Mouse (Mus musculus) megakaryocyte, adult 5-6 weeks (primary cell): ENCODE data around the gene Atg13. TPM values are rescaled to one million over a fixed set of nuclear protein-coding genes. Genes with fewer than 3 reads are reported as not detected.
"Not testable (repeated sequence)": the region's sequence is repeated elsewhere in the genome, so short reads cannot be mapped to it uniquely, and the experiment has no call there.

Experiments
- ATAC-seq: 2 replicates; pipeline ENCODE4 v1.8.0; 2016; ENCODE audit warnings: mild to moderate bottlenecking, inconsistent platforms; ENCODE audit not compliant: poor library complexity, severe bottlenecking
- total RNA-seq, 2 experiments: library from RNA; stranded (forward) in 1 of 2; stranded (reverse) in 1 of 2; fragments of 153-499, 151-499 nt in 1 of 2; fragments of 221-1000, 200-1000 nt in 1 of 2; gene quantifications; 2 replicates each; pipeline versions ENCODE4 v1.2.3 to v1.2.4; 2015 to 2017

Gene Atg13
- 22.9 and 25.0 TPM in 2 replicates for total RNA-seq (2015)
- total RNA-seq (2017) = 7.6 and 7.8 TPM in 2 replicates

- ATAC-seq = peak; percentile 98
Measured at GRCm38 (mm10) chr2:91710272-91711234, at the start of gene Atg13, which contains the start of gene Harbi1. Gene Atg13 (minus strand): TSS chr2:91710576. Gene Harbi1 (plus strand): TSS chr2:91710852.

- ATAC-seq = no peak
Measured at GRCm38 (mm10) chr2:91749811-91750261, 39.5 kb upstream of the Atg13 start.

GRCm38 (mm10) chr2:91744686-91745085 is 34.3 kb upstream of the Atg13 start:
- ATAC-seq = no peak

GRCm38 (mm10) chr2:91739586-91739985 is 29.2 kb upstream of the Atg13 start:
- no peak for ATAC-seq

- ATAC-seq = no peak
Measured at GRCm38 (mm10) chr2:91735221-91735620, 24.8 kb upstream of the Atg13 start.

GRCm38 (mm10) chr2:91729971-91730821 is 19.8 kb upstream of the Atg13 start, which contains the start of gene Ambra1:
Gene Ambra1 (plus strand): TSS chr2:91730134.
- peak; percentile 98 for ATAC-seq

GRCm38 (mm10) chr2:91729571-91729970 is 19.2 kb upstream of the Atg13 start:
- no peak for ATAC-seq

GRCm38 (mm10) chr2:91727011-91727410 is 16.6 kb upstream of the Atg13 start:
- ATAC-seq = no peak

GRCm38 (mm10) chr2:91725476-91725875 is 15.1 kb upstream of the Atg13 start:
- ATAC-seq = not testable (repeated sequence)

GRCm38 (mm10) chr2:91724716-91725115 is 14.3 kb upstream of the Atg13 start:
- ATAC-seq = no peak

GRCm38 (mm10) chr2:91723951-91724350 is 13.6 kb upstream of the Atg13 start:
- ATAC-seq = no peak

- ATAC-seq = no peak
Measured at GRCm38 (mm10) chr2:91723382-91723781, 13.0 kb upstream of the Atg13 start.

- ATAC-seq = no peak
Measured at GRCm38 (mm10) chr2:91718276-91718675, 7.9 kb upstream of the Atg13 start.

GRCm38 (mm10) chr2:91714921-91715320 is 4.5 kb upstream of the Atg13 start:
- ATAC-seq = no peak

GRCm38 (mm10) chr2:91711256-91711925 is 1.0 kb upstream of the Atg13 start:
- no peak for ATAC-seq

- no peak for ATAC-seq
Measured at GRCm38 (mm10) chr2:91708361-91708760, 2.0 kb downstream of the Atg13 start.

- ATAC-seq = no peak
Measured at GRCm38 (mm10) chr2:91706456-91706855, 3.9 kb downstream of the Atg13 start.

GRCm38 (mm10) chr2:91705736-91706135 is 4.6 kb downstream of the Atg13 start:
- no peak for ATAC-seq

GRCm38 (mm10) chr2:91701366-91701765 is 9.0 kb downstream of the Atg13 start:
- ATAC-seq = no peak

- no peak for ATAC-seq
Measured at GRCm38 (mm10) chr2:91699225-91699624, 11.2 kb downstream of the Atg13 start.

GRCm38 (mm10) chr2:91696225-91696590 is 14.2 kb downstream of the Atg13 start:
- ATAC-seq = peak; percentile 90
